Mouse (Mus musculus) liver, embryonic 16.5 days (tissue): ENCODE results near the gene Klf7. TPM values are rescaled to one million over a fixed set of nuclear protein-coding genes. Genes with fewer than 3 reads are reported as not detected.

ENCODE experiments used
- ATAC-seq: fragments of 200-750 bp; cut with Nextera tagmentation; 2 replicates; pipeline ENCODE4 v1.8.0; 2017; ENCODE audit warnings: low read depth, mild to moderate bottlenecking, moderate number of reproducible peaks, moderate library complexity
- H3K27ac ChIP-seq: fragments of 300-500 bp; sonication (generic); 2 replicates; pipeline ENCODE4 v1.5.1; 2014; ENCODE audit warnings: mild to moderate bottlenecking, low read length
- H3K27me3 ChIP-seq: fragments of 300-500 bp; sonication (generic); 2 replicates; pipeline ENCODE4 v1.6.1; 2014; ENCODE audit warnings: low read depth, low read length, mixed read lengths; ENCODE audit not compliant: control insufficient read depth, insufficient read depth
- H3K36me3 ChIP-seq: fragments of 300-500 bp; sonication (generic); 2 replicates; pipeline ENCODE4 v1.6.1; 2014; ENCODE audit warnings: mild to moderate bottlenecking; ENCODE audit not compliant: control insufficient read depth, insufficient read depth
- H3K4me1 ChIP-seq: fragments of 300-500 bp; sonication (generic); 2 replicates; pipeline ENCODE4 v1.6.1; 2014; ENCODE audit warnings: low read depth, low read length, mixed read lengths; ENCODE audit not compliant: control insufficient read depth
- H3K4me2 ChIP-seq: fragments of 300-500 bp; sonication (generic); 2 replicates; pipeline ENCODE4 v1.6.1; 2014; ENCODE audit warnings: low read depth, low read length, mixed read lengths
- H3K4me3 ChIP-seq: fragments of 300-500 bp; sonication (generic); 2 replicates; pipeline ENCODE4 v1.5.1; 2014; ENCODE audit warnings: low read depth, mild to moderate bottlenecking, low read length
- H3K9ac ChIP-seq: fragments of 300-500 bp; sonication (generic); 2 replicates; pipeline ENCODE4 v1.6.1; 2014; ENCODE audit warnings: low read depth, low read length
- H3K9me3 ChIP-seq: fragments of 300-500 bp; sonication (generic); replicated peaks from 2 replicates; pipeline ENCODE4 v1.6.1; 2016; ENCODE audit warnings: low read length; ENCODE audit not compliant: control insufficient read depth
- WGBS: fragments of 180-500 bp; shearing (Covaris S2); extraction: QIAGEN DNeasy Blood & Tissue Kit; methylation state at CpG from one replicate; pipeline ENCODE4 v1.1.7; 2014; ENCODE audit not compliant: insufficient replicate concordance; 5-methylcytosine and 5-hydroxymethylcytosine counted together
- polyA plus RNA-seq: library from polyadenylated mRNA; unstranded; fragments of >200 nt; fragmentation: Nextera tagmentation; extraction: Ambion mirVana; gene quantifications from 2 replicates; pipeline ENCODE4 v1.2.1, GENCODE M21; 2015

Klf7 gene
- polyA plus RNA-seq, 1 experiment from 2014 or later, result 7.8 TPM

DNA sequence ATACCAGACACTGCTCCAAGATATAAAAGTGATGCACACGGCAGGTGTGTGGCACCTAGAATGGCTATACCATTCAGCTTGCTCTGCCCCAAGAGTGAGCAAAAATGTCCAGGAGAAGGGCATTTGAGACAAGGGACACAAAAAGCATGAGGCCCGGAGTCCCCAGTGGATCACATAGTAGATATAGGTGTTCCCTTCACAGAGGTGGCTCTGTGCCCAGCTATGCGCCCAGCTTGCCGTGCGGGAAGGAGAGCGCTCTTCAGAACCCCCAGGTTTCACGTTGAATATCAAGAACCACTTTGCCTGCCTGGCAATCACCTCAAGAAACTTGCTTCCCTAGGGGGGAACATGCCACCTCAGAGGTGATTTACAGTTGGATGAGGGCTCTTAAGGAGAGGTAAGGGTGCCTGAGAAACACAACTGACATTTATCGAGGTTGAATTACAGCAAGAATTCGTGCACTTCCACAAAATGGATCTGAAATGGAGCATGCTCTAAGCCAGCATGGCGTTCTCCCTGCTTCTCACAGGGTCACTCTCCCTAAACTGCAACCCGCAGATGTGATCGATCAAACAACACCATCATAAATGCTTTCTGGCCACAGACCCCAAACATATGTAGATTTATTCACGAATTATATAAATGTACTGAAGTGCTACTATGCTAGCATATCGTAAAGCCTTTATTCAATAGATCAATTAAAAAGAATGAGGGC, 75.8 kb downstream of the Klf7 start:
- no peak for ATAC-seq
- no peaks in the 10 kb centered on the region for H3K9me3 ChIP-seq
- WGBS, result 72% methylated on average over 14 of the region's 14 CpGs

DNA sequence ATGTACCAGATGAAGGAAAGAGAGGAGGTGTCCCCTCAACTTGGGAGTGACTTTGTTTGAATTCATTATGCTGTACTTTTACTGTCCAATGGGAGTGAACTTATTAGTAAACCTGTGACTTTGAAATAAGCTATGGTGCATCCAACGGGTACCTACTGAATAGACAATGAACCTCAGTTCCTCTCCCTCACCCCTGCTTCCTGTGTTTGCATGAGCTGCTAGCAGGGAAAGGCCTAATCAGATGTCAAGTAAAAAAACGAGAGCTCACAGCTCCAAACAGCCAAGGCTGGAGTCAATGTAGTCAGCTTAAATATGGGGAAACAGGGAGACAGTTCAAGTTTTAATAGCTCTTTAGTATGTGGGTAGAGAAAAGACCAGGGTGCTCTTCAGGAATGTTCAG, 77.5 kb downstream of the Klf7 start:
- Histone ChIP-seq H3K9me3 (no peaks in the 10 kb centered on the region), H3K27me3 (no peaks in the 10 kb centered on the region), H3K4me1 (peaks cover 3% of the 10 kb centered on the region), H3K27ac (no peak overlapping the region), H3K36me3 (no peaks in the 10 kb centered on the region), H3K4me3 (no peak overlapping the region), H3K9ac (no peak overlapping the region), H3K4me2 (no peak overlapping the region)
- WGBS, result 15% methylated on average over 2 of the region's 2 CpGs
- no peak for ATAC-seq

More for the DNA sequence above, 75.8 kb downstream of the Klf7 start:
- Histone ChIP-seq H3K4me3 (no peak overlapping the region), H3K27ac (no peak overlapping the region), H3K27me3 (no peaks in the 10 kb centered on the region), H3K4me2 (no peak overlapping the region), H3K36me3 (no peaks in the 10 kb centered on the region), H3K9ac (no peak overlapping the region), H3K4me1 (peaks cover 3% of the 10 kb centered on the region)

DNA sequence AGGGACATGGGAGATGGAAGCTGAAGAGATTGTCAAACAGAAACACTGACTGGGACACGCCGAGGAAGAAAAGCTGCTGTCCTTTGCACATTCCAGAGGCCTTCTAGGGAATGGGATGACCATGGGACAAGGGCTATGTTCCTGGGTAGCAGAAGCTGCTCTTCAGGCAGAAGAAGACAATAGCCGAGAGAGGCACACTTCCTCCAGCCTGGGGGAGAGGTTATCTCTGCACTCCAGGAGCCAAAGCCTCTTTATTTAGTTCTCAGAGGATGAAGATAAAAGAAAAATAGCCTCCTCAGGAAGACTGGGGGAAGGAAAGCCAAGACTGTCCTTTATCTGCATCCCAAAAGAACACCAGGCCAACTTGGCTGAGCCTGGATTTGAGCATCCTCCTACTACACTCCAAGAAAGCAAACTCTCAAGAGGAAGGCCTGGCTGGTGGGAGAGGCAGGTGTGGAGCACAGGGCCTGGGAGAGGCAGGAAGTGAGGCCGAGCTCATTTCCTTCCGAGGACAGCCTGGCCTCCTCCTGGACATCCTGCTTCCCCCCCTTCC, 81.2 kb downstream of the Klf7 start:
- no peaks in the 10 kb centered on the region for H3K27me3 ChIP-seq
- peak; percentile 47 for ATAC-seq
- WGBS, result 38% methylated on average over 5 of the region's 5 CpGs

DNA sequence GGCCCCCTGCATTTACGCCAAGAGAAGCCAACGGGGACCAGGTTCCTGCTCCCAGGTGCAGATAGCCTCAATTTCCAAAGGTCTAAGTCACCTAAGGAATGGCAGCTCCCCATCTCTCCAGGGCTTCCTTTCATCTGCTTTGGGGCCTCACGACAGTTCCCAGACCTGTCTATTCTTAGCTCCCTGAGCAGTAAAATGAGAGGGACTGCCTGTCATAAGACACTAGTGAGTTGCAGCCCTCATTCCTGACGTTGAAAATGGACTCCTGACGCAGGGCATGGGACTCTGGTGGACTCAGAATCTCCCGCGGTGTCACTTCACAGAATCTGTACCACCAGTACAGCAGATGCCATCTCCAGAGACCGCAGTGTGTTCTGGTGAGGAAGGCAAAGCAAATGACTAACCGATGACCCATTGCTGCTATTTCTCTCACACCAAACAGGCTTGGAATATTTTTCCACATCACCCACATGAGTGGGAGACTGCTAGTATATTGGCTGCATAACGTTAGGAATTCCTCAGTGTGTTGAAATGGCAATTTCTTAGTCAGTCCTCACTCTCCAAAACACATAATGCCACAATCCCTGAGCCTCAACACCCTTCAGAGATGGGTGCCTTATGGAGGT, 81.9 kb downstream of the Klf7 start:
- no peak overlapping the region for H3K27ac ChIP-seq
- WGBS, result 61% methylated on average over 10 of the region's 10 CpGs
- H3K4me2 ChIP-seq, result no peak overlapping the region
- H3K9me3 ChIP-seq, result no peaks in the 10 kb centered on the region
- no peak for ATAC-seq
- H3K4me1 ChIP-seq, result peaks cover 1% of the 10 kb centered on the region
- no peaks in the 10 kb centered on the region for H3K36me3 ChIP-seq
- no peaks in the 10 kb centered on the region for H3K27me3 ChIP-seq
- H3K4me3 ChIP-seq, result no peak overlapping the region
- no peak overlapping the region for H3K9ac ChIP-seq

More for the DNA sequence above, 81.2 kb downstream of the Klf7 start:
- Histone ChIP-seq H3K27ac (no peak overlapping the region), H3K4me2 (no peak overlapping the region), H3K4me3 (no peak overlapping the region), H3K9me3 (no peaks in the 10 kb centered on the region), H3K36me3 (no peaks in the 10 kb centered on the region), H3K4me1 (peaks cover 3% of the 10 kb centered on the region), H3K9ac (no peak overlapping the region)

DNA sequence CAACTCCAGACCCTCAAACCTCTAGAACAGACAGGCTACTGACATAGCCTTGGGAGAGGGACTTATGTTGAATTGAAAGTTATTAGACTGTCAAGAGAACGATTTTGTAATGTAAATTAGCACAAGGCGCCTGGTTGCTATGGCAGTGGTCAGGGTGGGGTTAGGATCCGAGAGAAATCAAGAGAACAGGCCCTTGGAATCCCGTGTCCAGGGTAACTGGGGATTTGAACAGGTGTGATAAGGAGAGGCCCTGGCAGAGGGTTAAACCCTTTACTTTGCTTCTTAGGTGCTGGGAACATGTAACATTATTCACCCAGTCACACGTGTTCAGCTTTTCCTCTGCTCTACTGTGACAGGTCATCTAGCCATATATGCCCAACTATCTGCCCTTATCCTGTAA, 83.7 kb downstream of the Klf7 start:
- Histone ChIP-seq H3K9me3 (no peaks in the 10 kb centered on the region), H3K4me3 (no peak overlapping the region), H3K9ac (no peak overlapping the region), H3K27me3 (no peaks in the 10 kb centered on the region), H3K36me3 (no peaks in the 10 kb centered on the region), H3K27ac (no peak overlapping the region), H3K4me1 (no peaks in the 10 kb centered on the region; the same call in 1 of the 2 replicates), H3K4me2 (no peak overlapping the region)
- ATAC-seq, result no peak
- 53% methylated on average over 5 of the region's 5 CpGs for WGBS

DNA sequence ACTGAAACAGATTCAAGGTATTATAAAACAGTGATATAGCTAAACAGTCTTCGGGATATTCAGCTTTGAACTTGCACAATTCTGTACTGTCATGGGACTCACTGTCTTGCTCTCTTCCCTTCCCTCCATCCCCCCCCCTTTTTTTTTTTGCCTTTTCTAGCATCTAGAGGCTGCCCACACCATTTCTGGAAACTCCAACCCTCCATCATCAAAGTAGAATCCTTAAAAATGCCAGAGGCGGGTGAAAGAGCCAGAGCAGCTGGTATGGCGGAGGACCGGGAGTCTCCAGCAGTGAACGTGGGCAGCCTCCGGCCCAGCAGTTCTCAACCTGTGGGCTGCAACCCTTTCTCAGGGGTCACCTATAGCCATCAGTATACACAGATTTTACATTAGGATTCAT, 84.3 kb downstream of the Klf7 start:
- H3K27ac ChIP-seq, result no peak overlapping the region
- H3K4me2 ChIP-seq, result no peak overlapping the region
- H3K9ac ChIP-seq, result no peak overlapping the region
- H3K27me3 ChIP-seq, result no peaks in the 10 kb centered on the region
- WGBS, result 75% methylated on average over 6 of the region's 6 CpGs
- ATAC-seq, result no peak
- no peak overlapping the region for H3K4me3 ChIP-seq
- H3K4me1 ChIP-seq, result no peaks in the 10 kb centered on the region; the same call in 1 of the 2 replicates
- no peaks in the 10 kb centered on the region for H3K36me3 ChIP-seq
- no peaks in the 10 kb centered on the region for H3K9me3 ChIP-seq

DNA sequence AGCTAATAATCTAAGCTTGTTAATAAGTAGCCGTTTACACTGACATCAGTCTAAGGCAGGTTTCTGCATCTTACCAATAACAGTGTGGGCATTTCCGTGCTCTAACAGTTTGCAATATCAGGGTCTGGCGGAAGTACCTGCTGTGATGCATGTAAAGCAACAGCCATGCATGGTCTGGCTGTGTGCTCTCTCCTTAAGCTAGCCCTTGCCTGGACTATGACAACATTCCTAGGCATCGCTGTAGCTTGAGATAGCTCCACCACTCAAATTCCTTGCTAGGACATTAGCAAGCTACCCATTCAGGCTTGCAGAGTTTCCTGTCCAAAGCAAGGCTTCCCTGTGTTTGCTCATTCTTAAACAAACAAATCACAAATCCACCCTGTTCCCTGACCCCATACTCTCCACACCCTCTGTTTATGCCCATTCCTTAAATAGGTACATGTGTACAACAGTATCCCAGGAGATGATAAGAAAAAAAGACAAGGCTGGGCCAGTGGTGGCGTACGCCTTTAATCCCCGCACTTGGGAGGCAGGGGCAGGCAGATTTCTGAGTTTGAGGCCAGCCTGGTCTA, 85.1 kb downstream of the Klf7 start:
- H3K4me2 ChIP-seq, result no peak overlapping the region
- H3K27ac ChIP-seq, result no peak overlapping the region
- no peak overlapping the region for H3K9ac ChIP-seq
- H3K36me3 ChIP-seq, result no peaks in the 10 kb centered on the region
- no peaks in the 10 kb centered on the region for H3K27me3 ChIP-seq
- 62% methylated on average over 7 of the region's 7 CpGs for WGBS
- H3K4me3 ChIP-seq, result no peak overlapping the region
- no peaks in the 10 kb centered on the region; the same call in 1 of the 2 replicates for H3K4me1 ChIP-seq
- no peaks in the 10 kb centered on the region for H3K9me3 ChIP-seq
- ATAC-seq, result peak; percentile 76

DNA sequence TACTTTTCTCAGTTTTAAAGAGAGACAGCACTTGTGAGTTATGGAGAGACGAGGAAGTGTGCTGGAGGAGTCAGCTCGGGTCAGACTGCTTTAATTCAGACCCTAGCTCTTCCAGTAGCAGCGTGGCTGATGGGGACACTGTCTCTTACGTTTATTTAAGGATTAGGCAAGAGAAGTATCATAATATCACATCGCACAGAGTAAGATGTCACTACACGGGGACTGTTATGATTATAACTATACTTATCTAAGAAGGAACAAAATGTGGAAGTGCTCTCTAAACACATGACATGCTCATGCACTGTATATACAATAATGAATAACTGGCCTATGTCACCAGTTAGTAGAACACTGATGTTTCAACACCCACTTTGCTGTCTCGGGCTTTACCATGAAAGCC, 86.3 kb downstream of the Klf7 start:
- WGBS, result 41% methylated on average over 7 of the region's 7 CpGs
- Histone ChIP-seq H3K36me3 (no peaks in the 10 kb centered on the region), H3K4me3 (no peak overlapping the region), H3K9me3 (no peaks in the 10 kb centered on the region), H3K4me2 (no peak overlapping the region), H3K4me1 (no peaks in the 10 kb centered on the region; the same call in 1 of the 2 replicates), H3K27me3 (no peaks in the 10 kb centered on the region), H3K27ac (no peak overlapping the region), H3K9ac (no peak overlapping the region)
- no peak for ATAC-seq
